In genomic region chr14:122092363-122092762, GRCm38 (mm10) we compare ENCODE assay signal across 19 mouse cellular contexts. TPM values are rescaled to one million over a fixed set of nuclear protein-coding genes. Genes with fewer than 3 reads are reported as not detected.
"Had no signal": no experiment of that assay in that cellular context is flagged by ENCODE, and none has a peak within 500 bp of the region (broad histone marks: within the 10 kb centered on the region; RNA-seq: fewer than 3 reads in every experiment).

No protein-coding gene starts in this region.

- H3K36me3 ChIP-seq: midbrain, embryonic 10.5 days; midbrain, embryonic 12.5 days; neural tube, embryonic 12.5 days; stomach, embryonic 15.5 days had no signal

- H3K27me3 ChIP-seq: midbrain, embryonic 12.5 days; neural tube, embryonic 12.5 days; stomach, embryonic 15.5 days had no signal

- H3K9me3 ChIP-seq: midbrain, embryonic 10.5 days; midbrain, embryonic 12.5 days; stomach, embryonic 15.5 days had no signal

- H3K4me3 ChIP-seq: midbrain, embryonic 10.5 days; midbrain, embryonic 12.5 days; neural tube, embryonic 12.5 days; stomach, embryonic 15.5 days had no signal

- H3K4me1 ChIP-seq: midbrain, embryonic 10.5 days; midbrain, embryonic 12.5 days; neural tube, embryonic 12.5 days; stomach, embryonic 15.5 days had no signal

- DNase-seq: lung, adult 18-20 months; lung, embryonic 14.5 days; lung, postnatal 10 days; lung, postnatal 4 days; midbrain, embryonic 14.5 days; right cerebral cortex, postnatal 14 days; thymus, adult 2 months; thymus, postnatal 25 days; thymus, postnatal 4 days had no signal

- H3K27ac ChIP-seq: midbrain, embryonic 10.5 days; midbrain, embryonic 12.5 days; neural tube, embryonic 12.5 days; stomach, embryonic 15.5 days; stomach, postnatal 0 days had no signal

- H3K9ac ChIP-seq: lung, embryonic 14.5 days; midbrain, embryonic 12.5 days; neural tube, embryonic 12.5 days; stomach, embryonic 15.5 days had no signal

- ATAC-seq: midbrain, embryonic 16.5 days had no signal

- H3K4me2 ChIP-seq: lung, embryonic 14.5 days; midbrain, embryonic 12.5 days; neural tube, embryonic 12.5 days; stomach, embryonic 15.5 days had no signal

RNA-seq across cellular contexts. Expression of gene Timm8a2, which starts 57.9 kb away (rescaled TPM):
- total RNA-seq: megakaryocyte-erythroid progenitor cell, adult 5-6 weeks had no signal
- polyA plus RNA-seq: lung, embryonic 14.5 days; lung, embryonic 16.5 days; midbrain, embryonic 10.5 days; midbrain, embryonic 12.5 days; midbrain, embryonic 14.5 days; midbrain, embryonic 16.5 days; neural tube, embryonic 12.5 days; neural tube, embryonic 14.5 days; stomach, embryonic 15.5 days; stomach, postnatal 0 days; urinary bladder, adult 2 months had no signal
